24 mouse cellular contexts compared by ENCODE assay signal in genomic region chr3:121422405-121422804, GRCm38 (mm10). TPM values are rescaled to one million over a fixed set of nuclear protein-coding genes. Genes with fewer than 3 reads are reported as not detected.
DNase-seq lines count a peak whose midpoint lies in the region; ATAC-seq and TF ChIP-seq lines count a peak whose summit lies in the region.
"Had no signal": no experiment of that assay in that cellular context is flagged by ENCODE, and none has a peak within 500 bp of the region (broad histone marks: within the 10 kb centered on the region; RNA-seq: fewer than 3 reads in every experiment).

No protein-coding gene starts in this region.

- no peak for ATAC-seq in hindbrain, embryonic 16.5 days
- ATAC-seq: activated CD4-positive, CD25-positive, alpha-beta regulatory T cell, adult 4 months; CD4-positive, CD25-positive, alpha-beta regulatory T cell, adult 4 months; Patski had no signal

- no peaks in the 10 kb centered on the region for H3K36me3 ChIP-seq in ES-E14 (ENCODE audit: control insufficient read depth, insufficient read depth, low read length, poor library complexity, severe bottlenecking)
- no peaks in the 10 kb centered on the region for H3K36me3 ChIP-seq in hindbrain, embryonic 16.5 days (ENCODE audit: control insufficient read depth, insufficient read depth, low read length)
- H3K36me3 ChIP-seq: G1E had no signal

- WGBS in hindbrain, embryonic 16.5 days: 87% methylated on average over 8 of the region's 8 CpGs

- peaks cover 2 to 12% of the 10 kb centered on the region in 2 experiments; a peak in 2 of 4 replicates for H3K4me1 ChIP-seq in ES-E14 (ENCODE audit: control insufficient read depth in 2 of 2, insufficient read depth in 2 of 2, low read length in 2 of 2, poor library complexity in 1 of 2)
- H3K4me1 ChIP-seq in hindbrain, embryonic 16.5 days (ENCODE audit: control insufficient read depth, insufficient read depth, low read depth, low read length): peaks cover 2% of the 10 kb centered on the region; the same call in 1 of the 2 replicates

- H3K27ac ChIP-seq in ES-E14 (ENCODE audit: insufficient read depth, low read depth, low read length, poor library complexity, severe bottlenecking): no peak overlapping the region
- no peak overlapping the region for H3K27ac ChIP-seq in hindbrain, embryonic 16.5 days (ENCODE audit: low read depth, low read length)

- H3K4me3 ChIP-seq in ES-E14 (ENCODE audit: insufficient read depth in 1 of 2, low read depth in 1 of 2, low read length in 2 of 2, poor library complexity in 1 of 2, severe bottlenecking in 1 of 2): no peak overlapping the region
- H3K4me3 ChIP-seq in hindbrain, embryonic 16.5 days (ENCODE audit: low read length): no peak overlapping the region

- in situ Hi-C loops in ES-E14 (cut with MboI; ENCODE audit: low sequenced_read_pairs in 2 of 2, unreplicated experiment in 2 of 2): no loop called here

- no peaks in the 10 kb centered on the region for H3K27me3 ChIP-seq in hindbrain, embryonic 16.5 days (replicated peaks; ENCODE audit: control insufficient read depth, insufficient read depth, low read length)
- H3K27me3 ChIP-seq: Patski had no signal

- H3K9me3 ChIP-seq in ES-E14 (ENCODE audit: control insufficient read depth, insufficient read depth, low read depth, low read length): no peaks in the 10 kb centered on the region
- no peaks in the 10 kb centered on the region for H3K9me3 ChIP-seq in hindbrain, embryonic 16.5 days (ENCODE audit: control insufficient read depth, low read length)

- H3K4me2 ChIP-seq in hindbrain, embryonic 16.5 days (ENCODE audit: low read length): no peak overlapping the region

- DNase-seq in ES-E14 (ENCODE audit: low read depth, low spot score): no peak
- DNase-seq in R1 (ENCODE audit: low read depth, low spot score): peak; percentile 52
- DNase-seq in ZHBTc4 (ENCODE audit: low read depth, low spot score): peak; percentile 56
- no peak for DNase-seq in embryo, embryonic 9.5 days (ENCODE audit: extremely low spot score)
- DNase-seq in heart, adult 8-10 months (ENCODE audit: low spot score): no peak
- DNase-seq: adrenal gland, adult 2 months; adrenal gland, adult 8-10 months; adrenal gland, postnatal 10 days; adrenal gland, postnatal 14 days; adrenal gland, postnatal 25 days; adrenal gland, postnatal 36 days; B cell, adult 2 months; cerebellum, adult 11 months; cerebellum, adult 11-12 months; cerebellum, adult 18-20 months; cerebellum, adult 2 months; cerebellum, adult 8-10 months; cerebellum, adult 9-10 months had no signal

- H3K9ac ChIP-seq in ES-E14 (ENCODE audit: insufficient read depth, low read depth, low read length, poor library complexity, severe bottlenecking): no peak overlapping the region
- no peak overlapping the region for H3K9ac ChIP-seq in hindbrain, embryonic 16.5 days (ENCODE audit: low read depth, low read length)

TF ChIP-seq in ES-E14, 5 proteins besides CTCF, POLR2A, EP300 and RAD21:
- TF ChIP-seq ZNF384 (IDR thresholded peaks at IDR 0.05; ENCODE audit: low read depth, low read length) (0 out of 2 replicates have a peak, but pooled peaks have one; percentile 21), HCFC1 (IDR thresholded peaks at IDR 0.05; ENCODE audit: borderline replicate concordance, insufficient read depth, low read length) (no peak)

RNA-seq across cellular contexts. Expression of gene Cnn3, which starts 3.9 kb away (rescaled TPM):
- 140 and 241 TPM in 2 replicates for total RNA-seq in ES-E14 (2012; rRNA removed)
- 10 to 100 TPM; 30.4 to 35.4 (median 33.8) TPM for total RNA-seq in heart, adult 8-10 months (2022)
- polyA plus RNA-seq in hindbrain, embryonic 16.5 days (2015; fragmentation: Nextera tagmentation; extraction: Ambion mirVana): 395 and 417 TPM in 2 replicates
- total RNA-seq: MEL had no signal
- polyA plus RNA-seq: G1E had no signal

Comparison
In these comparisons a context has a peak if more than half of its experiments do, and no peak if none do; other contexts are left out.
1. DNase-seq: peak in R1 (single experiment) and ZHBTc4 (single experiment); none in ES-E14 (single experiment), embryo, embryonic 9.5 days (single experiment) and heart, adult 8-10 months (single experiment).